Mouse (Mus musculus): ENCODE measurements around the gene Rnf224. TPM values are rescaled to one million over a fixed set of nuclear protein-coding genes. Genes with fewer than 3 reads are reported as not detected.

The Rnf224 gene
- polyA plus RNA-seq, 1 experiment from 2014 or later: not detected

- Histone ChIP-seq H3K36me3 (ENCODE audit: control insufficient read depth, insufficient read depth, low read length) (peaks cover 17% of the 10 kb centered on the region), H3K9me3 (replicated peaks; ENCODE audit: control insufficient read depth, low read length, poor library complexity, severe bottlenecking) (no peaks in the 10 kb centered on the region), H3K27me3 (ENCODE audit: control insufficient read depth, insufficient read depth, low read depth, low read length) (peaks cover 21% of the 10 kb centered on the region), H3K4me1 (ENCODE audit: control insufficient read depth, insufficient read depth, low read length) (no peaks in the 10 kb centered on the region; the same call in 1 of the 2 replicates), H3K4me2 (ENCODE audit: low read length) (no peak within 1 kb of the TSS), H3K9ac (ENCODE audit: low read depth, low read length) (no peak within 1 kb of the TSS), H3K4me3 (ENCODE audit: low read depth, low read length) (no peak within 1 kb of the TSS), H3K27ac (ENCODE audit: low read length) (no peak within 1 kb of the TSS)
- WGBS: 11% methylated on average over 8 of the region's 8 CpGs
- ATAC-seq: no peak
These were observed 40.2 kb downstream of the Rnf224 start, which contains the start of gene Tor4a for GRCm38 (mm10) chr2:25196172-25196954. Tor4a (minus strand) TSS chr2:25196886.

DNA sequence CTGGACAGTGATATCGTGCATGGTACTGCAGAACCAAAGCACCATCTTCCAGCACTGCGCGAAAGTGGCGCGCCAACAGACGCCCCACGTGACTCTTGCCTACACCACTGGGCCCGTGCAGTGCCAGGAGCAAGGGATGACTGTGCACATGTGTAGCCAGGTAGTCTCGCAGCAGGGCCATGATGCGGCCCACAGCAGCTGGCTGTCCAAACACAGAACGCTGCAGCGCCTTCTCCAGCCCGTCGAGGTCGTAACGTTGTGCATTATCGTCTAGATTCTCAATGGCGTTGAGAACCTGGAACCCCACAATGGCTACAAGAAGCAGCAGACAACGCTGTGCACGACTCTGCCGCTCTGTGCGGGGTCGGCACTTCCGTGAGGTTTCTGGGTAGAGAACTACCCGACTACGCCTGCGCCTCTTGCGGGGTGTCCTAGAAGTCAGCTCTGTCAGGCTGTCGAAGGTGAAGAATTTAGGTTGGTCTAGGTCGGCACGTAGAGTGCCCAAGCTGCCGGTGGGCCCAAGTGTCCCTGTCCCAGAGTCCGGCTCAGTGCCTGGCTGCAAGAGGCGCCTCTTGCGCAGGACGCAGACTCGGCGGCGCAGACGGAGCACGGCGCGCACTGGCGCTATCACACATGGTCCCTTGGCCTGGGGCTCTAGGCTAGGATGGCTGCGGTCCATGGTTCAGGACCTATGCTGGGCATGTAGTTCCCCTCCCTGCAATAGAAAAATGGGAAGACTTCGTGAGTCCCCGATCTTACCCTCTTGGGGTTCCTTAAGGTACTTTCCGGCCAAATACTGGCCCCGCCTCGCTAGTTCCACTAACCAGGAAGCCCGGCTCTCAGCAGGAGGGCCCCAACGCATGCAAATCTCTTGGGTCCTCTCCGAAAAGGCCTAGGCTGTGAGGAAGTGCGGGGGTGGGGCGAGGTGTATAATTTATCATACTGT is 41.1 kb downstream of the Rnf224 start:
- Histone ChIP-seq H3K27me3 (ENCODE audit: control insufficient read depth, insufficient read depth, low read depth, low read length) (peaks cover 21% of the 10 kb centered on the region), H3K4me2 (ENCODE audit: low read length) (no peak overlapping the region), H3K36me3 (ENCODE audit: control insufficient read depth, insufficient read depth, low read length) (peaks cover 9% of the 10 kb centered on the region; the same call in 1 of the 2 replicates), H3K4me3 (ENCODE audit: low read depth, low read length) (no peak overlapping the region), H3K9ac (ENCODE audit: low read depth, low read length) (no peak overlapping the region), H3K9me3 (replicated peaks; ENCODE audit: control insufficient read depth, low read length, poor library complexity, severe bottlenecking) (no peaks in the 10 kb centered on the region), H3K4me1 (ENCODE audit: control insufficient read depth, insufficient read depth, low read length) (no peaks in the 10 kb centered on the region; the same call in 1 of the 2 replicates), H3K27ac (ENCODE audit: low read length) (no peak overlapping the region)
- ATAC-seq: no peak
- 23% methylated on average over 55 of the region's 55 CpGs for WGBS

GRCm38 (mm10) chr2:25194486-25195171 is 42.0 kb downstream of the Rnf224 start:
- Histone ChIP-seq H3K27ac (ENCODE audit: low read length) (no peak overlapping the region), H3K27me3 (ENCODE audit: control insufficient read depth, insufficient read depth, low read depth, low read length) (peaks cover 21% of the 10 kb centered on the region), H3K9me3 (replicated peaks; ENCODE audit: control insufficient read depth, low read length, poor library complexity, severe bottlenecking) (no peaks in the 10 kb centered on the region), H3K9ac (ENCODE audit: low read depth, low read length) (no peak overlapping the region), H3K4me3 (ENCODE audit: low read depth, low read length) (no peak overlapping the region), H3K36me3 (ENCODE audit: control insufficient read depth, insufficient read depth, low read length) (0 out of 2 replicates have a peak, but pooled peaks cover under 1% of the 10 kb centered on the region), H3K4me2 (ENCODE audit: low read length) (no peak overlapping the region), H3K4me1 (ENCODE audit: control insufficient read depth, insufficient read depth, low read length) (no peaks in the 10 kb centered on the region; the same call in 1 of the 2 replicates)
- no peak for ATAC-seq
- WGBS: 85% methylated on average over 17 of the region's 17 CpGs

DNA sequence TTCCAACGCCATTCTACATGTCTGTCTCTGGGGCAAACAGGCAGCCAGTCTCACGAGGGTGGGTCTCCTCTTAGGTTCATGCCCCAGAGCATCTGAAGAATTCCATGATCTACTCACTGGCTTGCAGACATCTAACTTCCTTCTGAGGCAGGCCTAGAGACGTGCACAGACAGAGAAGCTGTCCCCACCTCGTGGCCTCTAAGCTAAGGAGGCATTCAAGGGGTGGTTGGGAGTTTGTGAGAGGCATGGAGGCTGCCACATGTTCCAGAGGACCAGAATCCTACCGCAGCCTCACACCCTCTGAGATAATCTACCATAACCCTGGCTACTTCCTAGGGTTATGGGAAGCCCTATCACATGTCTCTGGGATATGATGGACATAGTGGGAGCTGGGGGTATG is 42.6 kb downstream of the Rnf224 start:
- Histone ChIP-seq H3K4me3 (ENCODE audit: low read depth, low read length) (no peak overlapping the region), H3K9me3 (replicated peaks; ENCODE audit: control insufficient read depth, low read length, poor library complexity, severe bottlenecking) (no peaks in the 10 kb centered on the region), H3K27me3 (ENCODE audit: control insufficient read depth, insufficient read depth, low read depth, low read length) (peaks cover 21% of the 10 kb centered on the region), H3K36me3 (ENCODE audit: control insufficient read depth, insufficient read depth, low read length) (no peaks in the 10 kb centered on the region), H3K9ac (ENCODE audit: low read depth, low read length) (no peak overlapping the region), H3K27ac (ENCODE audit: low read length) (no peak overlapping the region), H3K4me2 (ENCODE audit: low read length) (no peak overlapping the region), H3K4me1 (ENCODE audit: control insufficient read depth, insufficient read depth, low read length) (no peaks in the 10 kb centered on the region; the same call in 1 of the 2 replicates)
- 88% methylated on average over 5 of the region's 5 CpGs for WGBS
- no peak for ATAC-seq

- peak; percentile 79 for ATAC-seq
- Histone ChIP-seq H3K4me1 (ENCODE audit: control insufficient read depth, insufficient read depth, low read length) (no peaks in the 10 kb centered on the region; the same call in 1 of the 2 replicates), H3K9ac (ENCODE audit: low read depth, low read length) (no peak overlapping the region), H3K4me3 (ENCODE audit: low read depth, low read length) (no peak overlapping the region), H3K4me2 (ENCODE audit: low read length) (no peak overlapping the region), H3K27ac (ENCODE audit: low read length) (no peak overlapping the region), H3K27me3 (ENCODE audit: control insufficient read depth, insufficient read depth, low read depth, low read length) (peaks cover 21% of the 10 kb centered on the region), H3K36me3 (ENCODE audit: control insufficient read depth, insufficient read depth, low read length) (no peaks in the 10 kb centered on the region), H3K9me3 (replicated peaks; ENCODE audit: control insufficient read depth, low read length, poor library complexity, severe bottlenecking) (no peaks in the 10 kb centered on the region)
- 3% methylated on average over 6 of the region's 6 CpGs for WGBS
These were observed 43.2 kb downstream of the Rnf224 start for GRCm38 (mm10) chr2:25193330-25193770.

DNA sequence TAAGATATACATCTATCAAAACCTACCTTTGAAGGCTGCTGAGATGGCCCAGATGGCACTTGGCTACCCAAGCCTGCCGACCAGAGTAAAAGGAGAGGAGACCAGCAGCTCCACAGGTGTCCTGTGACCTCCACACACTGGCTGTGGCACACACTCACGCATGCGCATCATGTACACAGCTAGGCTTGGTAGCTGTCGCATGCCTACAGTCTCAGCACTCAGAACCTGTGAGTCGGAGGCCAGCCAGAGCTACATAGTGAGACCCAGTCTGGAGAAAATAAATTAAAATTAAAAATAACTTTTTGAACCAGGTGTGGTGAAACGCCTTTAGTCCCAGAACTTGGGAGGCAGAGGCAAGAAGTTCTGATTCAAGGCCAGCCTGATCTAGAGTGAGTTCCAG is 48.7 kb downstream of the Rnf224 start:
- no peak for ATAC-seq
- no peaks in the 10 kb centered on the region for H3K36me3 ChIP-seq (ENCODE audit: control insufficient read depth, insufficient read depth, low read length)
- peaks cover 13% of the 10 kb centered on the region for H3K4me1 ChIP-seq (ENCODE audit: control insufficient read depth, insufficient read depth, low read length)
- H3K27ac ChIP-seq (ENCODE audit: low read length): no peak overlapping the region
- no peak overlapping the region for H3K9ac ChIP-seq (ENCODE audit: low read depth, low read length)
- H3K27me3 ChIP-seq (ENCODE audit: control insufficient read depth, insufficient read depth, low read depth, low read length): no peaks in the 10 kb centered on the region
- 81% methylated on average over 6 of the region's 6 CpGs for WGBS
- H3K9me3 ChIP-seq (replicated peaks; ENCODE audit: control insufficient read depth, low read length, poor library complexity, severe bottlenecking): no peaks in the 10 kb centered on the region
- H3K4me3 ChIP-seq (ENCODE audit: low read depth, low read length): no peak overlapping the region
- H3K4me2 ChIP-seq (ENCODE audit: low read length): no peak overlapping the region

DNA sequence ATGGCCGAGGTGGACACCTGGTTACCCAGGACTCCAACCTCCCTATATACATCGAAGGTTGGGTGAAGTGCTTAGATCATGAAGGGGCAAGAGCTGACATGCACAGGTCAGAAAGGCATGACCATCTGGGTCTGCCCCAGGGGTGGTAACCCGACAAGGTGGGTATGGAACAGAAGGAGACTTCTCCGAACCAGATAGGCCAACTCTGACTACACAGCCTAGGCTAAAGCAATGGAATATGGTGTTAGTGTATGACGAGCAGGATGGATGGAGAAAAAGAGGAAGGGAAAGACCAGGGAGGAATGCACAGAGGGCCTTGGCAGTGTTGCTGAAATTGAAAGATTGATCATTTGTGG is 50.0 kb downstream of the Rnf224 start:
- Histone ChIP-seq H3K36me3 (ENCODE audit: control insufficient read depth, insufficient read depth, low read length) (no peaks in the 10 kb centered on the region), H3K9me3 (replicated peaks; ENCODE audit: control insufficient read depth, low read length, poor library complexity, severe bottlenecking) (no peaks in the 10 kb centered on the region), H3K27ac (ENCODE audit: low read length) (no peak overlapping the region; the same call in 1 of the 2 replicates), H3K4me2 (ENCODE audit: low read length) (peak overlapping the region; percentile 76), H3K4me1 (ENCODE audit: control insufficient read depth, insufficient read depth, low read length) (peaks cover 18% of the 10 kb centered on the region), H3K27me3 (ENCODE audit: control insufficient read depth, insufficient read depth, low read depth, low read length) (no peaks in the 10 kb centered on the region), H3K9ac (ENCODE audit: low read depth, low read length) (peak overlapping the region; percentile 74; the same call in 1 of the 2 replicates), H3K4me3 (ENCODE audit: low read depth, low read length) (peak overlapping the region; percentile 46)
- WGBS: 25% methylated on average over 5 of the region's 5 CpGs
- no peak for ATAC-seq

DNA sequence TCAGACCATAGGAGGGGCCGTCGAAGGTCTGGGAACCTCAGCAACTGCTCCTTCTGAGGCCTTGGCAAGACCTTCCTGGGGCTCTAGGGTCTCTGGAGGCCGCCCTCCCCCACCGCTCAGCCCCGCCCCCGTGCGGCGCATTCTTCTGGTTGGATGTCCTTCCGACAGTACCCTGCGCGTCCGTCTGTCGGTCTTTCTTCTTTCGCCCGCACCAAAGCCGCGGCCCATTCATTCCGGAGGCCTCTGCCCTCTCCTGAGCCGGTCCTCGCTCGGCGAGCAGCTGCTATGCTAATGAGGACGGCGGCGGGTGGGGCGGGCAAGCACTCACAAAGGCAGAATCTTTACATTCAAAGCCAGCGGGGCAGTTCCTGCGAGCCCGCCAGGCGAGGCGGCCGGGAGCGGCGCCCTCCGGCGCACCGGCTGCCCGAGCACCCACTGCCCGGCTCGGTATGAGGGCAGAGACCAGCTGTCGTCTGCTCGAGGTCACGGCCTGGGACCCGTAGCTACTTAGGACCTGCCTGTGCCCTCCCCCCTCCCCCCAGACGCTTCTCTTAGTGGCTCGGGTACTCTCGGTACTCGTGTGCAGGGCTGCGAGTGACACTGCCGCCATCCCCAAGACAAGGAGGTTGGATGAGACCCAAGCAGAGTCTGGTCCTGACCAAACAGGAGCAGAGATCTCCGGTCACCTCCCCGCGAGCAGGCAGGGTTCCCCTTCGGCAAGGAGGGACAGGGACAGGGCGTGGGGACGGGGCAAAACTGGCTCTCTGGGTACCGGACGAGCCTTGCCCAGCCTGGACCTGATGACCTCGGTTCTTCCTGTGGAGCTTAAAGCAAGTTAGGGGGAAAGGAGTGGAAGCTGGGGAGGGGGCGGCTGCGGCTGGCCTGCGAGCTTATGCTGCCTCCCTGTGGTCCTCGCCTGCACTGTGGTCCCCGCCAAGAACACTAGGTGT is 50.7 kb downstream of the Rnf224 start:
- Histone ChIP-seq H3K27ac (ENCODE audit: low read length) (peak overlapping the region; percentile 80), H3K9me3 (replicated peaks; ENCODE audit: control insufficient read depth, low read length, poor library complexity, severe bottlenecking) (no peaks in the 10 kb centered on the region), H3K4me3 (ENCODE audit: low read depth, low read length) (peak overlapping the region; percentile 46), H3K4me1 (ENCODE audit: control insufficient read depth, insufficient read depth, low read length) (peaks cover 18% of the 10 kb centered on the region), H3K36me3 (ENCODE audit: control insufficient read depth, insufficient read depth, low read length) (no peaks in the 10 kb centered on the region), H3K9ac (ENCODE audit: low read depth, low read length) (peak overlapping the region; percentile 74), H3K27me3 (ENCODE audit: control insufficient read depth, insufficient read depth, low read depth, low read length) (no peaks in the 10 kb centered on the region), H3K4me2 (ENCODE audit: low read length) (peak overlapping the region; percentile 76)
- WGBS: under 1% methylated on average over 63 of the region's 64 CpGs
- peak; percentile 79 for ATAC-seq

Data from midbrain, embryonic 16.5 days (tissue).